Mouse (Mus musculus) liver, embryonic 14.5 days (tissue): Measurements from ENCODE around the gene Gm21887. TPM values are rescaled to one million over a fixed set of nuclear protein-coding genes. Genes with fewer than 3 reads are reported as not detected.
"Not testable (repeated sequence)": the region's sequence is repeated elsewhere in the genome, so short reads cannot be mapped to it uniquely, and the experiment has no call there.

Source experiments
- ATAC-seq: fragments of 200-750 bp; cut with Nextera tagmentation; 2 replicates; pipeline ENCODE4 v1.8.0; 2017; ENCODE audit warnings: moderate number of reproducible peaks, mild to moderate bottlenecking, moderate library complexity; ENCODE audit not compliant: insufficient read depth
- DNase-seq, 3 experiments: peaks; one replicate each; pipeline ENCODE4 v3.0.0-alpha.2; 2012 to 2013; ENCODE audit warnings: low read depth in 3 of 3, low spot score in 3 of 3
- H3K27ac ChIP-seq: fragments of 300-500 bp; sonication (generic); 2 replicates; pipeline ENCODE4 v1.5.1; 2014; ENCODE audit warnings: moderate library complexity, mild to moderate bottlenecking, control low read depth, inconsistent platforms
- H3K27me3 ChIP-seq: fragments of 300-500 bp; sonication (generic); 2 replicates; pipeline ENCODE4 v1.6.1; 2014; ENCODE audit warnings: mild to moderate bottlenecking, low read length, moderate library complexity; ENCODE audit not compliant: control insufficient read depth, insufficient read depth
- H3K36me3 ChIP-seq: fragments of 300-500 bp; sonication (generic); replicated peaks from 2 replicates; pipeline ENCODE4 v1.6.1; 2014; ENCODE audit warnings: low read depth; ENCODE audit not compliant: control insufficient read depth, insufficient read depth
- H3K4me1 ChIP-seq, 2 experiments: fragments of 200-500 bp in 1 of 2; fragments of 300-500 bp in 1 of 2; sonication (generic) in 1 of 2; replicated peaks; 2 replicates each; pipeline ENCODE4 v1.6.1; 2012 to 2014; ENCODE audit warnings: antibody characterized with exemption in 1 of 2, inconsistent platforms in 1 of 2, low read length in 1 of 2; ENCODE audit not compliant: control insufficient read depth in 2 of 2, insufficient read depth in 2 of 2
- H3K4me2 ChIP-seq: fragments of 300-500 bp; sonication (generic); 2 replicates; pipeline ENCODE4 v1.6.1; 2014; ENCODE audit warnings: low read depth, mild to moderate bottlenecking, control low read depth, moderate library complexity
- H3K4me3 ChIP-seq, 2 experiments: fragments of 200-500 bp in 1 of 2; fragments of 300-500 bp in 1 of 2; sonication (generic) in 1 of 2; 2 replicates each; pipeline ENCODE4 v1.5.1; 2012 to 2014; ENCODE audit warnings: low read depth in 2 of 2, low read length in 2 of 2, mild to moderate bottlenecking in 2 of 2, control low read depth in 1 of 2, inconsistent platforms in 1 of 2, moderate library complexity in 1 of 2; ENCODE audit not compliant: insufficient read depth in 1 of 2
- H3K9ac ChIP-seq: fragments of 300-500 bp; sonication (generic); replicated peaks from 2 replicates; pipeline ENCODE4 v1.6.1; 2014; ENCODE audit warnings: mild to moderate bottlenecking, control low read depth, moderate library complexity
- H3K9me3 ChIP-seq: fragments of 300-500 bp; sonication (generic); 2 replicates; pipeline ENCODE4 v1.6.1; 2016; ENCODE audit warnings: low read length, mixed read lengths; ENCODE audit not compliant: control insufficient read depth
- whole genome bisulfite sequencing: fragments of 180-500 bp; shearing (Covaris S2); extraction: QIAGEN DNeasy Blood & Tissue Kit; methylation state at CpG from one replicate; pipeline ENCODE4 v1.1.7; 2014; ENCODE audit not compliant: insufficient replicate concordance; 5-methylcytosine and 5-hydroxymethylcytosine counted together
- polyA plus RNA-seq, 2 experiments: library from polyadenylated mRNA; depleted of rRNA in 1 of 2; stranded (reverse) in 1 of 2; unstranded in 1 of 2; fragments of >200 nt; fragmentation: Nextera tagmentation in 1 of 2; extraction: Ambion mirVana in 1 of 2; gene quantifications; 2 replicates each; pipeline versions ENCODE4 v1.2.1 to v1.2.3; 2012 to 2014

Gene Gm21887
- polyA plus RNA-seq, 2 experiments, result 36.2 to 94.3 TPM

GRCm38 (mm10) chrX:169996926-169997325 lies 12.5 kb upstream of the Gm21887 start:
- peak in 1 of 3 experiments; percentile 86 for DNase-seq
- H3K4me2 ChIP-seq, result peak overlapping the region; percentile 74

GRCm38 (mm10) chrX:169997456-169997853 lies 12.0 kb upstream of the Gm21887 start:
- not testable (repeated sequence) for H3K27ac ChIP-seq, H3K27me3 ChIP-seq, H3K36me3 ChIP-seq, DNase-seq, H3K4me1 ChIP-seq
- peak overlapping the region; percentile 1; the same call in 1 of the 2 replicates for H3K9ac ChIP-seq
- WGBS, result 17% methylated on average over 40 of the region's 40 CpGs
- peak overlapping the region; percentile 74 for H3K4me2 ChIP-seq
- H3K4me3 ChIP-seq, result peak overlapping the region; percentile 52
- H3K9me3 ChIP-seq, result peaks cover 10% of the 10 kb centered on the region
- ATAC-seq, result peak; percentile 34

More at GRCm38 (mm10) chrX:169996926-169997325, 12.5 kb upstream of the Gm21887 start:
- H3K27ac ChIP-seq, H3K4me1 ChIP-seq, H3K27me3 ChIP-seq, H3K36me3 ChIP-seq, H3K9ac ChIP-seq: not testable (repeated sequence)
- Histone ChIP-seq H3K9me3 (peaks cover 10% of the 10 kb centered on the region), H3K4me3 (peak overlapping the region in 1 of 2 experiments; percentile 52; a peak in 2 of 4 replicates)
- ATAC-seq, result peak; percentile 4
- 27% methylated on average over 46 of the region's 46 CpGs for WGBS

GRCm38 (mm10) chrX:169997854-169998456 lies 11.5 kb upstream of the Gm21887 start:
- not testable (repeated sequence) for H3K4me1 ChIP-seq, H3K27me3 ChIP-seq, H3K27ac ChIP-seq, H3K36me3 ChIP-seq
- H3K9me3 ChIP-seq, result peaks cover 10% of the 10 kb centered on the region
- ATAC-seq, result peak; percentile 91
- peak overlapping the region; percentile 52 for H3K4me3 ChIP-seq
- H3K9ac ChIP-seq, result peak overlapping the region; percentile 1; the same call in 1 of the 2 replicates
- 11% methylated on average over 35 of the region's 37 CpGs for WGBS
- DNase-seq, result peak in 2 of 3 experiments; percentile 84 to 99
- H3K4me2 ChIP-seq, result peak overlapping the region; percentile 74

- DNase-seq, H3K9ac ChIP-seq, ATAC-seq, H3K36me3 ChIP-seq, H3K4me1 ChIP-seq, H3K27me3 ChIP-seq, H3K27ac ChIP-seq, H3K9me3 ChIP-seq, H3K4me3 ChIP-seq: not testable (repeated sequence)
- WGBS, result 48% methylated on average over 4 of the region's 4 CpGs
- peak overlapping the region; percentile 74 for H3K4me2 ChIP-seq
These were observed 10.8 kb upstream of the Gm21887 start for GRCm38 (mm10) chrX:169998559-169999219.

GRCm38 (mm10) chrX:169999226-169999883 lies 10.1 kb upstream of the Gm21887 start:
- not testable (repeated sequence) for H3K4me2 ChIP-seq, H3K36me3 ChIP-seq, H3K9me3 ChIP-seq, ATAC-seq, H3K27me3 ChIP-seq, H3K27ac ChIP-seq, H3K4me3 ChIP-seq, DNase-seq, H3K9ac ChIP-seq, H3K4me1 ChIP-seq
- WGBS, result 43% methylated on average over 9 of the region's 11 CpGs

GRCm38 (mm10) chrX:169999912-170000641 lies 9.4 kb upstream of the Gm21887 start:
- not testable (repeated sequence) for DNase-seq, H3K4me3 ChIP-seq, H3K9ac ChIP-seq, H3K27me3 ChIP-seq, H3K9me3 ChIP-seq, H3K36me3 ChIP-seq, ATAC-seq, H3K4me1 ChIP-seq, H3K27ac ChIP-seq, H3K4me2 ChIP-seq
- 57% methylated on average over 3 of the region's 3 CpGs for WGBS

GRCm38 (mm10) chrX:170000642-170001387 lies 8.6 kb upstream of the Gm21887 start:
- 39% methylated on average over 6 of the region's 6 CpGs for WGBS
- not testable (repeated sequence) for ATAC-seq, H3K4me2 ChIP-seq

More at GRCm38 (mm10) chrX:170000642-170001387, 8.6 kb upstream of the Gm21887 start:
- DNase-seq, H3K9me3 ChIP-seq, H3K9ac ChIP-seq, H3K4me3 ChIP-seq, H3K36me3 ChIP-seq, H3K4me1 ChIP-seq, H3K27me3 ChIP-seq, H3K27ac ChIP-seq: not testable (repeated sequence)
